Mouse (Mus musculus) gastrocnemius, postnatal 10 days (tissue): ENCODE results near the gene Rtn3. TPM values are rescaled to one million over a fixed set of nuclear protein-coding genes. Genes with fewer than 3 reads are reported as not detected.

ENCODE experiments used
- DNase-seq: peaks from one replicate; pipeline ENCODE4 v3.0.0; 2021; ENCODE audit warnings: mixed read lengths
- microRNA-seq, 2 experiments: library from miRNA; unstranded; fragments of <30 nt; microRNA quantifications; one replicate each; pipeline ENCODE4 v1.2.0; 2021
- total RNA-seq, 2 experiments: library from RNA; stranded (reverse); gene quantifications; 2 replicates each; pipeline ENCODE4 v1.2.3; 2021

The Rtn3 gene
- total RNA-seq, 2 experiments from 2014 or later: 50.5 to 55.1 TPM

GRCm38 (mm10) chr19:7382248-7382902, 100.7 kb downstream of the Rtn3 start:
- DNase-seq: peak; percentile 70

GRCm38 (mm10) chr19:7381906-7382247, 101.2 kb downstream of the Rtn3 start:
- no peak for DNase-seq

GRCm38 (mm10) chr19:7377639-7378038, 105.4 kb downstream of the Rtn3 start:
- no peak for DNase-seq

Small RNAs within 50 kb of the gene (microRNA-seq; reads per million reads assigned to microRNA genes)
- 0 to 0.32 reads per million in 2 experiments for gene Mir6991

Other genes with a start within 250 kb of the Rtn3 start
- gene Naa40, start 242.1 kb downstream of the Rtn3 start, total RNA-seq: 10 to 100 TPM; 12.5 to 15.9 TPM
- gene Rcor2, start 216.0 kb downstream of the Rtn3 start, total RNA-seq: 1 to 10 TPM; 8.2 to 9.1 TPM
- gene Mark2, start 141.4 kb downstream of the Rtn3 start, total RNA-seq: 10 to 100 TPM; 38.2 to 45.8 TPM
- 10 to 100 TPM; 11.8 to 17.2 TPM for gene Spindoc, start 100.3 kb downstream of the Rtn3 start, total RNA-seq
- 10 to 100 TPM; 14.6 to 22.1 TPM for gene 2700081O15Rik, start 65.7 kb downstream of the Rtn3 start, total RNA-seq
- gene Atl3, start 10.8 kb upstream of the Rtn3 start, total RNA-seq: 10 to 100 TPM; 22.8 to 27.5 TPM
- 10 to 100 TPM; 61.0 to 61.6 TPM for gene Pla2g16, start 74.2 kb upstream of the Rtn3 start, total RNA-seq
- 1 to 10 TPM in 1 of 2 experiments, under 1 TPM in 1; 0.90 to 1.2 TPM for gene Lgals12, start 123.9 kb upstream of the Rtn3 start, total RNA-seq
- gene Hrasls5, start 129.3 kb upstream of the Rtn3 start, total RNA-seq: not detected
- gene Slc22a19, start 228.0 kb upstream of the Rtn3 start, total RNA-seq: not detected